Mouse (Mus musculus) lung, postnatal 14 days (tissue): ENCODE data around the gene Ilf2.

ENCODE experiments used
- DNase-seq: peaks from one replicate; pipeline ENCODE4 v3.0.0; 2021

Gene Ilf2

GRCm38 (mm10) chr3:90464552-90465080 lies 11.3 kb upstream of the Ilf2 start:
- DNase-seq = peak; percentile 67

- peak; percentile 39 for DNase-seq
These were observed 10.7 kb upstream of the Ilf2 start for GRCm38 (mm10) chr3:90465081-90465685.

GRCm38 (mm10) chr3:90465686-90466310 lies 10.1 kb upstream of the Ilf2 start, which contains the start of gene Npr1:
TSS of gene Npr1 (minus strand) at chr3:90465866.
- peak; percentile 65 for DNase-seq

GRCm38 (mm10) chr3:90466311-90466766 lies 9.6 kb upstream of the Ilf2 start:
- peak; percentile 75 for DNase-seq

GRCm38 (mm10) chr3:90467618-90468300 lies 8.2 kb upstream of the Ilf2 start:
- no peak for DNase-seq

GRCm38 (mm10) chr3:90472213-90472612 lies 3.7 kb upstream of the Ilf2 start:
- DNase-seq = peak; percentile 71

GRCm38 (mm10) chr3:90475151-90475830 lies 635 bp upstream of the Ilf2 start:
- no peak for DNase-seq

- no peak for DNase-seq
These were observed 11.1 kb downstream of the Ilf2 start for GRCm38 (mm10) chr3:90486998-90487397.

GRCm38 (mm10) chr3:90488576-90488975 lies 12.7 kb downstream of the Ilf2 start:
- DNase-seq = no peak

GRCm38 (mm10) chr3:90490696-90491256 lies 14.8 kb downstream of the Ilf2 start, which contains the start of gene Snapin:
TSS of gene Snapin (minus strand) at chr3:90491033.
- DNase-seq = peak; percentile 97

GRCm38 (mm10) chr3:90491350-90491749 lies 15.4 kb downstream of the Ilf2 start:
- DNase-seq = peak; percentile 45

- no peak for DNase-seq
These were observed 18.1 kb downstream of the Ilf2 start for GRCm38 (mm10) chr3:90493831-90494540.

GRCm38 (mm10) chr3:90495850-90496525 lies 20.1 kb downstream of the Ilf2 start:
- no peak for DNase-seq

GRCm38 (mm10) chr3:90497597-90497996 lies 21.7 kb downstream of the Ilf2 start:
- no peak for DNase-seq

- DNase-seq = no peak
These were observed 27.5 kb downstream of the Ilf2 start for GRCm38 (mm10) chr3:90503444-90503843.

- DNase-seq = no peak
These were observed 29.3 kb downstream of the Ilf2 start for GRCm38 (mm10) chr3:90505216-90505615.

- DNase-seq = no peak
These were observed 30.4 kb downstream of the Ilf2 start for GRCm38 (mm10) chr3:90506362-90506761.

- no peak for DNase-seq
These were observed 32.5 kb downstream of the Ilf2 start for GRCm38 (mm10) chr3:90508287-90508949.

- peak; percentile 100 for DNase-seq
These were observed 33.2 kb downstream of the Ilf2 start, which contains the start of gene Chtop for GRCm38 (mm10) chr3:90508950-90509746. TSS of gene Chtop (minus strand) at chr3:90509498.

- DNase-seq = no peak
These were observed 33.8 kb downstream of the Ilf2 start for GRCm38 (mm10) chr3:90509747-90510123.
